12 mouse cellular contexts compared by ENCODE assay signal in the genomic region with DNA sequence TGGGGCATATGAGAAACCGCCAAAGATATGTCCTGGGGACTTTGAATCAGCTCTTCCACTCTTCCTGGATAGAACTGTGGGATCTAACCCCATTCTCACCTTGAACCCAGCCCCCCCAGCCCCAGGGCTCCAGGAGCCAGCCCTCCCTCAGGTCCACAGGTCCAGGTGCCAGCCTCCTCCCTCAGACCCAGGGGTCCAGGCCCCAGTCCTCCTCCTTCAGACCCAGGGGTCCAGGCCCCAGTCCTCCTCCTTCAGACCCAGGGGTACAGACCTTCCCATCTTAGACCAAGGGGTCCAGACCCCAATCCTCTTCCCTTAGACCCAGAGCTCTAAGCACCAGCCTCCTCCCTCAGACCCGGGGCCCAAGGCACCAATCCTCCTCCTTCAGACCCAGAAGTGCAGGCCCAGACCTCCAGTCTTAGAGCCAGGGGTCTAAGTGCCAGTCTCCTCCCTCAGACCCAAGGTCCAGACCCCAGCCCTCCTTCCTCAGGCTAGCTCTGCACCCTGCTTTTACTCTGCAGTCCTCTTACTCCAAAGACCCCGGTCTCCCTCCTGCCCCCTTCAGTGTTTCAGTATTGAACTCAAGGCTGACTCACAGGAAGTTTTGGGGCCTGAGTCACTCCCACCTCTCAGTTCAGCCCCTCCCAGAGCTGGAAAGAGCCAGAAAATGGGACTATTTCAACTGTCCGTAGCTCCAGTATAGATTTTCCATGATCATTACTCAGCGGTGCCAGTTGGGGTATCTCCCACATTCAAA. TPM values are rescaled to one million over a fixed set of nuclear protein-coding genes. Genes with fewer than 3 reads are reported as not detected.
DNase-seq lines count a peak whose midpoint lies in the region; ATAC-seq lines count a peak whose summit lies in the region.
"Had no signal": no experiment of that assay in that cellular context is flagged by ENCODE, and none has a peak within 500 bp of the region (broad histone marks: within the 10 kb centered on the region; RNA-seq: fewer than 3 reads in every experiment).

No protein-coding gene starts in this region.

- intact Hi-C loops in left cerebral cortex, postnatal 14 days (cut with DNase I): loop anchor here (2.0 kb wide), 1 partner anchor 19 kb away; no protein-coding TSS in a partner anchor

- DNase-seq in adrenal gland, postnatal 36 days: peak; percentile 27 to 52
- no peak for DNase-seq in adrenal gland, adult 18-20 months (ENCODE audit: low spot score in 2 of 2)
- DNase-seq in 3T3-L1 (ENCODE audit: low read depth, low spot score): peak; percentile 85
- DNase-seq in frontal cortex, postnatal 10 days (ENCODE audit: low spot score in 2 of 2): no peak
- no peak for DNase-seq in B cell, adult 2 months
- no peak for DNase-seq in left cerebral cortex, postnatal 14 days (ENCODE audit: low spot score in 2 of 2)

- no peaks in the 10 kb centered on the region for H3K36me3 ChIP-seq in forebrain, embryonic 16.5 days (ENCODE audit: control insufficient read depth, insufficient read depth)
- H3K36me3 ChIP-seq in liver, embryonic 15.5 days (replicated peaks): no peaks in the 10 kb centered on the region

- H3K4me3 ChIP-seq in forebrain, embryonic 16.5 days (replicated peaks; ENCODE audit: low read length): no peak overlapping the region
- no peak overlapping the region for H3K4me3 ChIP-seq in liver, embryonic 15.5 days (replicated peaks)

- no peaks in the 10 kb centered on the region for H3K9me3 ChIP-seq in forebrain, embryonic 16.5 days (ENCODE audit: control insufficient read depth, low read length)
- H3K9me3 ChIP-seq in liver, embryonic 15.5 days (replicated peaks): no peaks in the 10 kb centered on the region

- no peak overlapping the region for H3K4me2 ChIP-seq in forebrain, embryonic 16.5 days (ENCODE audit: low read length)
- peak overlapping the region; percentile 46 for H3K4me2 ChIP-seq in liver, embryonic 15.5 days

- peak; percentile 39 for ATAC-seq in forebrain, embryonic 16.5 days
- ATAC-seq in liver, embryonic 15.5 days (ENCODE audit: insufficient read depth): no peak

- 0 out of 2 replicates have a peak, but pooled peaks cover 3% of the 10 kb centered on the region for H3K4me1 ChIP-seq in forebrain, embryonic 16.5 days (replicated peaks; ENCODE audit: control insufficient read depth, insufficient read depth, low read length)
- H3K4me1 ChIP-seq in liver, embryonic 15.5 days (replicated peaks): peaks cover 69% of the 10 kb centered on the region

- no peaks in the 10 kb centered on the region for H3K27me3 ChIP-seq in forebrain, embryonic 16.5 days (replicated peaks; ENCODE audit: control insufficient read depth, insufficient read depth, low read length)
- peaks cover 10% of the 10 kb centered on the region; the same call in 1 of the 2 replicates for H3K27me3 ChIP-seq in liver, embryonic 15.5 days

- H3K27ac ChIP-seq in forebrain, embryonic 16.5 days (ENCODE audit: low read length): no peak overlapping the region
- peak overlapping the region; percentile 98 for H3K27ac ChIP-seq in liver, embryonic 15.5 days (replicated peaks)

- 80% methylated on average over 5 of the region's 5 CpGs for WGBS in forebrain, embryonic 16.5 days
- 69% methylated on average over 5 of the region's 5 CpGs for WGBS in liver, embryonic 15.5 days (ENCODE audit: insufficient replicate concordance)

- H3K9ac ChIP-seq in forebrain, embryonic 16.5 days (replicated peaks; ENCODE audit: low read depth, low read length): no peak overlapping the region
- peak overlapping the region; percentile 45 for H3K9ac ChIP-seq in liver, embryonic 15.5 days

RNA-seq across cellular contexts. Expression of a gene that starts 4.6 kb away (rescaled TPM):
- total RNA-seq in adrenal gland, postnatal 36 days (2021): 1 to 10 TPM in 1 of 2 experiments, under 1 TPM in 1; 0.79 to 1.3 TPM
- total RNA-seq in adrenal gland, adult 18-20 months (2021): 1 to 10 TPM in 1 of 2 experiments, under 1 TPM in 1; 0.60 to 1.5 TPM
- polyA plus RNA-seq in forebrain, embryonic 16.5 days (2015; fragmentation: Nextera tagmentation; extraction: Ambion mirVana): 0.63 and 0.80 TPM in 2 replicates
- 127 and 144 TPM in 2 replicates for polyA plus RNA-seq in liver, embryonic 15.5 days (2015; fragmentation: Nextera tagmentation; extraction: Ambion mirVana)
- under 1 TPM; 0.32 to 0.40 TPM for total RNA-seq in left cerebral cortex, postnatal 14 days (2021)

RNA-seq across cellular contexts. Expression of a gene that starts 16.4 kb away (rescaled TPM):
- not detected for total RNA-seq in adrenal gland, postnatal 36 days (2021)
- not detected for total RNA-seq in adrenal gland, adult 18-20 months (2021)
- polyA plus RNA-seq in forebrain, embryonic 16.5 days (2015; fragmentation: Nextera tagmentation; extraction: Ambion mirVana): not detected in 2 replicates
- not detected in 2 replicates for polyA plus RNA-seq in liver, embryonic 15.5 days (2015; fragmentation: Nextera tagmentation; extraction: Ambion mirVana)
- total RNA-seq in left cerebral cortex, postnatal 14 days (2021): not detected
- total RNA-seq: granulocyte monocyte progenitor cell, adult 5-6 weeks; megakaryocyte progenitor cell, adult 5-6 weeks had no signal
- polyA plus RNA-seq: spleen, adult 2 months had no signal

RNA-seq across cellular contexts. Expression of a gene that starts 31.7 kb away (rescaled TPM):
- total RNA-seq in adrenal gland, postnatal 36 days (2021): under 1 TPM; 0.36 to 0.56 TPM
- 1 to 10 TPM in 1 of 2 experiments, under 1 TPM in 1; 0.73 to 1.3 TPM for total RNA-seq in adrenal gland, adult 18-20 months (2021)
- not detected in 2 replicates for polyA plus RNA-seq in forebrain, embryonic 16.5 days (2015; fragmentation: Nextera tagmentation; extraction: Ambion mirVana)
- polyA plus RNA-seq in liver, embryonic 15.5 days (2015; fragmentation: Nextera tagmentation; extraction: Ambion mirVana): not detected in 2 replicates
- total RNA-seq in left cerebral cortex, postnatal 14 days (2021): not detected
- total RNA-seq: granulocyte monocyte progenitor cell, adult 5-6 weeks; megakaryocyte progenitor cell, adult 5-6 weeks had no signal
- polyA plus RNA-seq: CD4-positive, CD25-positive, alpha-beta regulatory T cell, adult 4 months had no signal

RNA-seq across cellular contexts. Expression of a gene that starts 34.0 kb away (rescaled TPM):
- total RNA-seq in adrenal gland, postnatal 36 days (2021): 10 to 100 TPM; 17.8 to 21.1 TPM
- total RNA-seq in adrenal gland, adult 18-20 months (2021): 10 to 100 TPM; 17.7 to 20.1 TPM
- 30.3 and 35.2 TPM in 2 replicates for polyA plus RNA-seq in forebrain, embryonic 16.5 days (2015; fragmentation: Nextera tagmentation; extraction: Ambion mirVana)
- polyA plus RNA-seq in liver, embryonic 15.5 days (2015; fragmentation: Nextera tagmentation; extraction: Ambion mirVana): 14.8 and 15.9 TPM in 2 replicates
- 10 to 100 TPM; 35.5 to 39.7 TPM for total RNA-seq in left cerebral cortex, postnatal 14 days (2021)

RNA-seq across cellular contexts. Expression of a gene that starts 49.0 kb away (rescaled TPM):
- 1 to 10 TPM; 3.1 to 4.0 TPM for total RNA-seq in adrenal gland, postnatal 36 days (2021)
- total RNA-seq in adrenal gland, adult 18-20 months (2021): 1 to 10 TPM; 4.2 to 4.4 TPM
- 25.9 and 26.6 TPM in 2 replicates for polyA plus RNA-seq in forebrain, embryonic 16.5 days (2015; fragmentation: Nextera tagmentation; extraction: Ambion mirVana)
- 1.7 TPM in 2 replicates for polyA plus RNA-seq in liver, embryonic 15.5 days (2015; fragmentation: Nextera tagmentation; extraction: Ambion mirVana)
- total RNA-seq in left cerebral cortex, postnatal 14 days (2021): 10 to 100 TPM; 16.1 to 16.3 TPM

Comparison
In these comparisons a context has a peak if more than half of its experiments do, and no peak if none do; other contexts are left out.
1. DNase-seq: peak in adrenal gland, postnatal 36 days (2 of 2) and 3T3-L1 (single experiment); none in adrenal gland, adult 18-20 months (0 of 2), frontal cortex, postnatal 10 days (0 of 2), B cell, adult 2 months (0 of 2) and left cerebral cortex, postnatal 14 days (0 of 2).